Mouse (Mus musculus) layer of hippocampus, postnatal 25 days (tissue): Measurements from ENCODE around the gene Klf3. TPM values are rescaled to one million over a fixed set of nuclear protein-coding genes. Genes with fewer than 3 reads are reported as not detected.
"Not testable (repeated sequence)": the region's sequence is repeated elsewhere in the genome, so short reads cannot be mapped to it uniquely, and the experiment has no call there.

ENCODE experiments used
- DNase-seq, 2 experiments: peaks; one replicate each; pipeline ENCODE4 v3.0.0; 2022; ENCODE audit warnings: mixed read lengths in 2 of 2, low spot score in 1 of 2; ENCODE audit errors: extremely low spot score in 1 of 2
- total RNA-seq, 2 experiments: library from RNA; stranded (reverse); gene quantifications; 2 replicates each; pipeline ENCODE4 v1.2.3; 2021

Gene Klf3
- total RNA-seq, 2 experiments from 2014 or later, result 50.0 to 56.1 TPM

DNA sequence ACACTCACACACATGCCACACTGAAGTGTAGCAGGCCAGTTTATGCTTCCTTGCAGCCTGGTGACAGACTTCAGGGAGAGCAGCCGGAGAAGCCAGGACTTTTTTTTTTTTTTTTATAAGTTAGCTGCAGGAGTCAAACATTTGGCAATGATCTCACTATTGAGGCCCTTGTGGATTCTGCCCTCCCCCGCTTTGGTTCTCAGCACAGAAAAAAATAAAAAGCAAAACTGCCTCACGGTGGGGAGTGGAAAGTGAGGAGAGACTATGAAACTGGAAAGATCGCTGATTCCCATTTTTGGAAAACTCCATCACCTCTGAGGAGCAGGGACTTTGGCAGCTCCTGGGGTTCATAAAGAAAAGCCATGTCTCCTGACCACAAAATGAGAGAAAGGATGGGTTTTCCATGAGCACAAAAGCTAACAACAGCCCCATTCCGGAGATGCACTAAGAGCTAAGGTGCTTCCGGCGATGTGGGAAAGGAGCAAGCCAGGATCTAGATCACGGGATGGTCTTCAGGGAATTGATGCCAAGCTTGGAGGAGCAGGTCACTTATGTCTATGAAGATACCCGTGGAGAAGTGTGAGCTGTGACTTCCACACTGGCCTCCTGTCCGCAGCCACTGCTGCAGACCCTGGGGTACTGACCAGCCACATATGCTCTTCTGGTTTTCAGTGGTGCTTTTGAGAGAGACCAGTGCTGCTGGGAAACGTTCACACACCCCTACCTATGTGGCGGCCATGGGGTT lies 73.1 kb downstream of the Klf3 start:
- DNase-seq, result no peak

GRCm38 (mm10) chr5:64877235-64878026 lies 74.2 kb downstream of the Klf3 start:
- no peak for DNase-seq

DNA sequence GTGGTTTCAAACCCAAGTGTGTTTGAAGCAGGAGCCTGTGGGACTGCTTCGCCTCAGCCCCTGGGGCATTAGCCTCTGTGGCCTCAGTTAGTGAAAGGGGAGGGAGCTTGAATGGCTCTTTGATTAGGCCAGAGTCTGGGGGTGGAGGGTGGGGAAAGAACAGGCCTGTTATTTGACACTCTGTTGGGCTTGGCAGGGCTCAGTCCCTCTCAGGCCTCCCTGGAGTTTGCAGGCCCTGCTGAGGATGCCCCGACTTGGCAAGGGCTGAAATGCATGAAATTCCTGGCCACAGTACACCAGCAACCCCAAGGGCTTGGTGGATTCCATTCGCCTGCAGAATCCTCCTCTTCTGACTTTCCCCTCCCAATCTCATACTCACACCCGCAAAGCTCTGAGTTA lies 74.8 kb downstream of the Klf3 start:
- DNase-seq, result peak in 1 of 2 experiments; percentile 17

- no peak for DNase-seq
Observed at GRCm38 (mm10) chr5:64878526-64878925, 75.3 kb downstream of the Klf3 start.

GRCm38 (mm10) chr5:64879241-64879640 lies 76.1 kb downstream of the Klf3 start:
- no peak for DNase-seq

- DNase-seq, result not testable (repeated sequence)
Observed at GRCm38 (mm10) chr5:64881559-64881958, 78.4 kb downstream of the Klf3 start.

DNA sequence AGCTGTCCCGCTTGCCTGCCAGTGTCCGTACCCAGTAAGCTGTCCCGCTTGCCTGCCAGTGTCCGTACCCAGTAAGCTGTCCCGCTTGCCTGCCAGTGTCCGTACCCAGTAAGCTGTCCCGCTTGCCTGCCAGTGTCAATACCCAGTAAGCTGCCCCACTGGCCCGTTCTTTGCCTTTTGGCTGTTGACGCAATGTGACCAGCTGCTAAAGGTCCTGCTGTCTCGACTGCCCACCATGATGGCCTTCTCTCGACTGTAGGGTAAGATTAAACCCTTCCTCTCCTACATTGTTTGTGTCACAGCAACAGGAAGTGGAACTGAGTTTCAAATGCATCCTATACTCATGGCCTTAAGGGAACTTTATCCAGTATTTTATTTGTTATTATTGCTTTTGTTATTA lies 78.8 kb downstream of the Klf3 start:
- not testable (repeated sequence) for DNase-seq

Other genes starting within 250 kb of the Klf3 start
- gene Tlr1, start 130.2 kb downstream of the Klf3 start, total RNA-seq, result under 1 TPM; 0.26 to 0.32 TPM
- gene Tlr6, start 156.7 kb downstream of the Klf3 start, total RNA-seq, result 1 to 10 TPM in 1 of 2 experiments, under 1 TPM in 1; 0.39 to 1.1 TPM
- gene Fam114a1, start 166.7 kb downstream of the Klf3 start, total RNA-seq, result 1 to 10 TPM; 5.2 to 5.8 TPM